Mouse (Mus musculus): ENCODE data around the gene Plekho1. TPM values are rescaled to one million over a fixed set of nuclear protein-coding genes. Genes with fewer than 3 reads are reported as not detected.

Plekho1 gene
- polyA plus RNA-seq, 1 experiment, result 103 TPM

DNA sequence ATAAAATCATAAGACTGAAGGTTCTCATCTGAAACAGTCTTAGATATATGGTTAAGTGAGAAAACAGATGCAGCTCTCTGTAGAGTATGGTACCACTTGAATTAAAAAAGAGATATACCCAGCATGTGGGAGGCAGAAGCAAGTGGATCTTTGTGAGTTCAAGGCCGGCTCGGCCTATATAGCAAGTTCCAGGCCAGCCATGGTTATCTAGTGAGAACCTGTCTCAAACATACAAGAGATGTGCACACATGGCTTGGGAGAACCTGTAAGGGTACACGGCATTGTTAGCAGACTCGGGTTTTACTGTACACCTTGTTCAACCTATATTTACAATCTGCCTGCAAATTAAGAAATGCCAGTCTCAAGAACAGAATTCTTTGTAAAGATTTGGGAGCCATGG lies 43.0 kb upstream of the Plekho1 start:
- no peak overlapping the region for H3ac ChIP-seq (ENCODE audit: control insufficient read depth, insufficient read length, low read depth)
- no peak for TF ChIP-seq MYOD1 (IDR thresholded peaks at IDR 0.05; ENCODE audit: control insufficient read depth, insufficient read length, low read depth)
- no peak for TF ChIP-seq CTCF (IDR thresholded peaks at IDR 0.05; ENCODE audit: control insufficient read depth, insufficient read depth, insufficient read length)
- TF ChIP-seq CEBPB (IDR thresholded peaks at IDR 0.05; ENCODE audit: low read depth), result no peak
- TF ChIP-seq FOSL1 (IDR thresholded peaks at IDR 0.05; ENCODE audit: insufficient read depth, low read length, poor library complexity, severe bottlenecking), result no peak
- TF ChIP-seq MAX (IDR thresholded peaks at IDR 0.05), result no peak
- TF ChIP-seq MYOG (IDR thresholded peaks at IDR 0.05; ENCODE audit: control insufficient read depth, extremely low read depth, insufficient read length), result no peak
- TF ChIP-seq USF1 (IDR thresholded peaks at IDR 0.05; ENCODE audit: low read depth), result no peak

DNA sequence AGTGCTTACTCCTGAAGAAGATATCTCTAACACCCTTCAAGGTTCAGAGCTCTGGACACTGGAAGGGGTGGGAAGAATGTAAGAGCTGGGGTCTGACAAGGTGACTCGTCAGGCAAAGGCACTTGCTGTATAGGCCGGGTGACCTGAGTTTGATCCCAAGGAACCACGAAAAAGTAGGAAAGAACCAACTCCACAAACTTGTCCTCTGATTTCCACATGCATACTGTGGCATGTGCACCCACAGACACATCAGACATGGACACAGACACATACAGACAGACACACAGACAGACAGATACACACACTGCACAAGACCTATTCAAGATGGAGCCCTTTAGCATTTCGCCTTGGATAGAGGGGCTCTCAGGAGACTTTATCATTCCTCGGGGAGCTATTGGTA lies 42.4 kb upstream of the Plekho1 start:
- Histone ChIP-seq H3ac (ENCODE audit: control insufficient read depth, insufficient read length, low read depth) (no peak overlapping the region), H3K79me3 (ENCODE audit: low read depth) (no peaks in the 10 kb centered on the region), H3K27me3 (ENCODE audit: control insufficient read depth, insufficient read depth, insufficient read length) (no peaks in the 10 kb centered on the region), H3K4me3 (ENCODE audit: insufficient read depth, poor library complexity, severe bottlenecking) (no peak overlapping the region), H3K36me3 (ENCODE audit: control insufficient read depth, insufficient read depth) (no peaks in the 10 kb centered on the region), H3K79me2 (ENCODE audit: control insufficient read depth, insufficient read depth) (no peaks in the 10 kb centered on the region)
- TF ChIP-seq FOSL1 (IDR thresholded peaks at IDR 0.05; ENCODE audit: insufficient read depth, low read length, poor library complexity, severe bottlenecking) (no peak), MYOD1 (IDR thresholded peaks at IDR 0.05; ENCODE audit: control insufficient read depth, insufficient read length, low read depth) (no peak), CTCF (IDR thresholded peaks at IDR 0.05; ENCODE audit: control insufficient read depth, insufficient read depth, insufficient read length) (no peak)

More for the DNA sequence above, 43.0 kb upstream of the Plekho1 start:
- Histone ChIP-seq H3K4me3 (ENCODE audit: insufficient read depth, poor library complexity, severe bottlenecking) (no peak overlapping the region), H3K79me3 (ENCODE audit: low read depth) (no peaks in the 10 kb centered on the region), H3K36me3 (ENCODE audit: control insufficient read depth, insufficient read depth) (no peaks in the 10 kb centered on the region), H3K79me2 (ENCODE audit: control insufficient read depth, insufficient read depth) (no peaks in the 10 kb centered on the region), H3K27me3 (ENCODE audit: control insufficient read depth, insufficient read depth, insufficient read length) (no peaks in the 10 kb centered on the region)

DNA sequence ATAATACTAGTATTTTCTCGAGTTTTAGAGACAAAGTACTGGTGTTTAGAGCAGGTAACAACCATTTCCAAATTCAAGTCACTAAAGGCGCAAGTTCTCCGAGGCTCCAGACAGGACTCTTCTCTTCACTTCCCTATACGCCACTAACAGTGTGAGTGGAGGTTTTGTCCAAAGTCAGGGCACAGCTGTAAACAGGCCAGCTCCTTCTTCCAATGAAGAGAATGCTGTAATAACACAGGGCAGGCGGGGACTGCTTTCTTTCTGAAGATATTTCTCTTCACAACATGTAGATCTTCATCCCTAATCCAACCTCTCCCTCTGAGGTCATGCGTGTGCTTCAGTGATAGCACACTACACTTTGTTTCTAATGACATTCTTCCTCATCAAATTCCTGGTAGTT lies 41.0 kb upstream of the Plekho1 start:
- TF ChIP-seq USF1 (IDR thresholded peaks at IDR 0.05; ENCODE audit: low read depth), result no peak
- no peak for TF ChIP-seq FOSL1 (IDR thresholded peaks at IDR 0.05; ENCODE audit: insufficient read depth, low read length, poor library complexity, severe bottlenecking)
- TF ChIP-seq MAX (IDR thresholded peaks at IDR 0.05), result no peak
- no peak for TF ChIP-seq MYOD1 (IDR thresholded peaks at IDR 0.05; ENCODE audit: control insufficient read depth, insufficient read length, low read depth)
- TF ChIP-seq MYOG (IDR thresholded peaks at IDR 0.05; ENCODE audit: control insufficient read depth, extremely low read depth, insufficient read length), result no peak
- TF ChIP-seq CTCF (IDR thresholded peaks at IDR 0.05; ENCODE audit: control insufficient read depth, insufficient read depth, insufficient read length), result no peak
- no peak for TF ChIP-seq CEBPB (IDR thresholded peaks at IDR 0.05; ENCODE audit: low read depth)
- Histone ChIP-seq H3K36me3 (ENCODE audit: control insufficient read depth, insufficient read depth) (peaks cover 4% of the 10 kb centered on the region), H3K4me3 (ENCODE audit: insufficient read depth, poor library complexity, severe bottlenecking) (no peak overlapping the region), H3K79me2 (ENCODE audit: control insufficient read depth, insufficient read depth) (no peaks in the 10 kb centered on the region), H3K79me3 (ENCODE audit: low read depth) (no peaks in the 10 kb centered on the region), H3K27me3 (ENCODE audit: control insufficient read depth, insufficient read depth, insufficient read length) (no peaks in the 10 kb centered on the region), H3ac (ENCODE audit: control insufficient read depth, insufficient read length, low read depth) (no peak overlapping the region)

DNA sequence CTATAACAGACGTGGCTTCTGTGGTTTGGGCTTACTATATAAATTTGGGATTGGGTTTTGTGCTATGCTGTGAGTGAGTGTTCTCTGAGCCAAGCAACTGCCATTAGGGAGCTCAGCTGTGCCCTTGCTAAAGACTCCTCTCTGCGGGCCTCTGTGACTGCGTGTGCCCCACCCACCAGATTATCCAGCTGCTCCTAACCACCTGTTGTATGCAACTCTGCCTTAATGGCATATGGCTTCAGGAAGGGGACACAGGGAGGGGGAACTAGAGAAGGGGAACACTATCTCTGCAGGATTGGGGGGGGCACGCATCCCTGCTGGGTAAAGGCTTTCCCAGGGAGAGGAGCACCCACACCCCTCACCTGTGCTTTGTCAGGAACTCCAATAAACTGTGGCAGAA lies 37.2 kb upstream of the Plekho1 start:
- Histone ChIP-seq H3K27me3 (ENCODE audit: control insufficient read depth, insufficient read depth, insufficient read length) (no peaks in the 10 kb centered on the region), H3K79me2 (ENCODE audit: control insufficient read depth, insufficient read depth) (no peaks in the 10 kb centered on the region), H3K4me3 (ENCODE audit: insufficient read depth, poor library complexity, severe bottlenecking) (no peak overlapping the region), H3K79me3 (ENCODE audit: low read depth) (no peaks in the 10 kb centered on the region), H3ac (ENCODE audit: control insufficient read depth, insufficient read length, low read depth) (no peak overlapping the region), H3K36me3 (ENCODE audit: control insufficient read depth, insufficient read depth) (peaks cover 4% of the 10 kb centered on the region)
- TF ChIP-seq FOSL1 (IDR thresholded peaks at IDR 0.05; ENCODE audit: insufficient read depth, low read length, poor library complexity, severe bottlenecking) (no peak), USF1 (IDR thresholded peaks at IDR 0.05; ENCODE audit: low read depth) (no peak), MAX (IDR thresholded peaks at IDR 0.05) (no peak), CEBPB (IDR thresholded peaks at IDR 0.05; ENCODE audit: low read depth) (no peak), MYOD1 (IDR thresholded peaks at IDR 0.05; ENCODE audit: control insufficient read depth, insufficient read length, low read depth) (no peak), MYOG (IDR thresholded peaks at IDR 0.05; ENCODE audit: control insufficient read depth, extremely low read depth, insufficient read length) (no peak), CTCF (IDR thresholded peaks at IDR 0.05; ENCODE audit: control insufficient read depth, insufficient read depth, insufficient read length) (no peak)

DNA sequence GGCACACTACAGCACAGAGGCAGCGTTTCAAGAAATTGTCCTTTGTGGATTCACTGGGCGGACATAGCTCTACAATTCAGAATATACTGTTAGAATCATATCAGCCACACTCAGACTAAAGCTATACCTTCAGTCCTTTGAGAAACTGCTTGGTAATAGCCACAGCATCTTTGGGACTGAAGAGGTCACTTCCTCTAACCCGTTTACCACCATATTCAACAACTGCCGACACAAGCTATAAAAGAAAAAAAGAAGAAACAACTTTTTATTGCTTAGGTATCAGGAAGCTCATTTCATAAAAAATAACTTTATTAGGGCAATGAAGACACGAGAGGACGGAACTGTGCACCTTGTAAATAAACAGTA lies 36.8 kb upstream of the Plekho1 start:
- no peak overlapping the region for H3ac ChIP-seq (ENCODE audit: control insufficient read depth, insufficient read length, low read depth)
- H3K79me3 ChIP-seq (ENCODE audit: low read depth), result no peaks in the 10 kb centered on the region
- no peaks in the 10 kb centered on the region for H3K79me2 ChIP-seq (ENCODE audit: control insufficient read depth, insufficient read depth)
- H3K4me3 ChIP-seq (ENCODE audit: insufficient read depth, poor library complexity, severe bottlenecking), result no peak overlapping the region
- H3K27me3 ChIP-seq (ENCODE audit: control insufficient read depth, insufficient read depth, insufficient read length), result no peaks in the 10 kb centered on the region
- TF ChIP-seq MYOG (IDR thresholded peaks at IDR 0.05; ENCODE audit: control insufficient read depth, extremely low read depth, insufficient read length) (no peak), CEBPB (IDR thresholded peaks at IDR 0.05; ENCODE audit: low read depth) (no peak), FOSL1 (IDR thresholded peaks at IDR 0.05; ENCODE audit: insufficient read depth, low read length, poor library complexity, severe bottlenecking) (no peak)
- H3K36me3 ChIP-seq (ENCODE audit: control insufficient read depth, insufficient read depth), result peaks cover 4% of the 10 kb centered on the region

DNA sequence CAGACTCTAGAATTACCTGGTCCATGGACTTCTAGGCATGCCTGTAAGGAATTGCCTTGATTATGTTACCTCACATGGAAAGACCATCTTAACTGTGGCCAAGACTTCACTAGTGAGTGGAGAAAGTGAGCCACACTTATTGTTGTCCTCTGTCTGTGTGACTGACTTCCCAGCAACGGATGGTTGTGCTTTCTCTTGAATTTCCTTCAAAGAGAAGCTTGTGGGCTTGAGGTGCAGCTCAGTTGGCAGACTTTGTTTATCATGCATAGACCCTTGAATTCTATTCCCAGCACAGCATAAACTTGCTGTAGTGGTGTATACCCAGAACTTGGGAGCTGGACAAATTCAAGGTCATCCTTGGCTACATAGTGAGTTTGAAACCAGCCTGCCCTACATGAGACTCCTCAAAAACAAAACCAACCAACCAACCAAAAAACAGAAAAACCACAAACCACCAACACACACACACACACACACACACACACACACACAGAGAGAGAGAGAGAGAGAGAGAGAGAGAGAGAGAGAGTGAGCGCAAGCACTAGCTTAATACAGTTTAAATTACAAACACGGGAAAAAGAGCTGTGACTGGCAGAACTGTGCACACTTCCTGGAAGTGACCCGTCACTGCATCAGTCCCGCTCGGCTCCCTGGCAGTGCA lies 36.3 kb upstream of the Plekho1 start:
- TF ChIP-seq MYOD1 (IDR thresholded peaks at IDR 0.05; ENCODE audit: control insufficient read depth, insufficient read length, low read depth) (no peak), CEBPB (IDR thresholded peaks at IDR 0.05; ENCODE audit: low read depth) (no peak), MYOG (IDR thresholded peaks at IDR 0.05; ENCODE audit: control insufficient read depth, extremely low read depth, insufficient read length) (no peak), USF1 (IDR thresholded peaks at IDR 0.05; ENCODE audit: low read depth) (no peak), MAX (IDR thresholded peaks at IDR 0.05) (no peak), FOSL1 (IDR thresholded peaks at IDR 0.05; ENCODE audit: insufficient read depth, low read length, poor library complexity, severe bottlenecking) (no peak), CTCF (IDR thresholded peaks at IDR 0.05; ENCODE audit: control insufficient read depth, insufficient read depth, insufficient read length) (no peak)
- H3K79me2 ChIP-seq (ENCODE audit: control insufficient read depth, insufficient read depth), result no peaks in the 10 kb centered on the region

More for the DNA sequence above, 36.3 kb upstream of the Plekho1 start:
- Histone ChIP-seq H3K4me3 (ENCODE audit: insufficient read depth, poor library complexity, severe bottlenecking) (no peak overlapping the region), H3ac (ENCODE audit: control insufficient read depth, insufficient read length, low read depth) (no peak overlapping the region), H3K36me3 (ENCODE audit: control insufficient read depth, insufficient read depth) (peaks cover 4% of the 10 kb centered on the region), H3K27me3 (ENCODE audit: control insufficient read depth, insufficient read depth, insufficient read length) (no peaks in the 10 kb centered on the region), H3K79me3 (ENCODE audit: low read depth) (no peaks in the 10 kb centered on the region)

Data from C2C12 (cell line).